Mouse (Mus musculus) kidney, postnatal 36 days (tissue): ENCODE results near the gene Tbxas1.

Experiments
- DNase-seq, 2 experiments: peaks; one replicate each; pipeline ENCODE4 v3.0.0; 2021 to 2022; ENCODE audit warnings: mixed read lengths in 2 of 2

Tbxas1 gene

GRCm38 (mm10) chr6:38961427-38962033, 86.3 kb downstream of the Tbxas1 start:
- no peak for DNase-seq

GRCm38 (mm10) chr6:38966839-38967238, 91.6 kb downstream of the Tbxas1 start:
- DNase-seq = no peak

DNA sequence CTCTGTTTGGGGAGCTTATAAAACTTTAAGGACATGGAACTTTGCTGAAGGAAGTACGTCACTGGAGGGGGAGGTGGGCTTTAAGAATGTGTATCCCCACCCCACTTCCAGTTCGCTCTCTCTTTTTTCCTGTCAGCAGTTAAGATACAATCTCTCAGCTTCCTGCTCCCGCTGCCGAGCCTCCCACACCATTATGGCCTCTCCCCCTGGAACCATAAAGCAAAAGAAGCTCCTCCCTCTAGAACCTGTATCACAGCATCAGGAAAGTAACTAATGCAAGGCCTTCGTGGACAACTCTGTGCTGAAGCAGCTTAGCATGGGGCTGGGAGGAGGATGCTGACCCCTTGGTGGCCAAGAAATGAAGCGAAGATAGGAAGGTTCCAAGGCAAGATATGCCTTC, 92.1 kb downstream of the Tbxas1 start:
- DNase-seq = no peak

DNA sequence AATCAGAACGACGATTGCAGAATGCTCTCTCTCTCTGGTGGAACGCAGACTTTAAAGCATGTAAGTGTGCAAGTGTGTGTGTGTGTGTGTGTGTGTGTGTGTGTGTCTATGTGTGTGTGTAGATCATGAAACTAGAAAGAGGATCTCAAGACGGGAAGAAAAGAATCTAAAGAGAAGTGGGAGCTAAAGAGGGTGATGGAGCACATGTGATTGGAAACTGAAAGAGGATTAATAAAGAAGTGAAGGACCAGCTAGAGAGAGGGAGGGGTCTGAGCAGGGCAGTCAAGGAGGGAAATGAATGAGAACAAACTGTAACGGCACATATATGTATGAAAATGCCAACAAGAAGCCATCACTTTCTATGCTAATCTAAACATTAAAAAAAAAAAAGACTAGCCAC, 92.8 kb downstream of the Tbxas1 start:
- no peak for DNase-seq

- no peak for DNase-seq
Observed at GRCm38 (mm10) chr6:38969944-38970740, 94.9 kb downstream of the Tbxas1 start.

- no peak for DNase-seq
Observed at GRCm38 (mm10) chr6:38970759-38971158, 95.6 kb downstream of the Tbxas1 start.

GRCm38 (mm10) chr6:38972826-38973225, 97.6 kb downstream of the Tbxas1 start:
- peak in 1 of 2 experiments; percentile 40 for DNase-seq

DNA sequence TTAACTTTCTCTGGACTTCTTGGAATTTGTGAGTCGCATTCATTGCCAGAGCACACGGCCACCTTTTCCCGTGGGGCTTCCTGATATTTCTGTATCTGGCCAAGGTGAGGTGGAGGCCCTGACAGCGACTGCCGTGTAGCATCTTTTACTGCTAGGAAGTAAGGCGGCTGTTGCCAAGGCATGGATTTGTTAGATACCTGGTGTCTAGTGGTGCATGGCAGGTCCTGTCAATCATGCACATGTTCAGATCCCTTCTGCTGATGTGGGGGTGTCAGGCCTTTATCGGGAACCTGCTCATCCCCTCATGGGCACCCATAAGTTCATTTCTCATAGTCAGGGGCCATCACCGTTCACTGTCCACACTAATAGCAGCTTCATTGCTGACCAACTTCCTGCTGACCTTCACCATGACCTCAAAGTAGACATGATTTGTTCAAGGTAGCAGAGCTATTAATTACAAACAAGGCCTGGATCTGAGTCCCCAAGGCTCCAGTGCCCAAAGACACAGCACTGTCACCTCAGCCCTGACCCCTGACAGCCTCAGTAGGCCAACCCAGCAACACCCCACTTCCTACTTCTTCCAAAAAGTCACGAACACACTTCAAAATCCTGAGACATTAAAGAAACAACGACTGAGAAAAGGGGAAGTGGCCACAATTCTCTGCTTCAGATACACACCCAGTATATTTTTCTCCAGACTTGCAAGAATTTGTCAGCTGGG, 98.4 kb downstream of the Tbxas1 start:
- peak; percentile 38 to 53 for DNase-seq

DNA sequence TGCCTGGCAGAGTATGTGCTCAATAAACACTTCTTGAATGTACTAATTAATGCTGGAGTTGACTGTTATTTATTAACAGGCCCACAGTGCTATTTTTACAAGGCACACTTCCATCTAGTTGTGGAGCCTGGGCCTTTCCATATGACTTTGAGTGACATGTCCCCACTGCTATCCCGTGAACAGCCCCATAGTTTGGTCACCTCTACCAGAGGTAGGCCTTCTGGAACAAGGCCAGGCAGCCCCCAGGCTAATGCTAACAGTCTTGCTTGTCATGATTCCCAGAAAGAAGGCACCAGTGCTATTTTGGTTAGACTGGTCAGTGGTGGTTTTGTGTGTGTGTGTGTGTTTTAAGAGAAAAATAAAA, 98.9 kb downstream of the Tbxas1 start:
- peak; percentile 81 to 84 for DNase-seq

DNA sequence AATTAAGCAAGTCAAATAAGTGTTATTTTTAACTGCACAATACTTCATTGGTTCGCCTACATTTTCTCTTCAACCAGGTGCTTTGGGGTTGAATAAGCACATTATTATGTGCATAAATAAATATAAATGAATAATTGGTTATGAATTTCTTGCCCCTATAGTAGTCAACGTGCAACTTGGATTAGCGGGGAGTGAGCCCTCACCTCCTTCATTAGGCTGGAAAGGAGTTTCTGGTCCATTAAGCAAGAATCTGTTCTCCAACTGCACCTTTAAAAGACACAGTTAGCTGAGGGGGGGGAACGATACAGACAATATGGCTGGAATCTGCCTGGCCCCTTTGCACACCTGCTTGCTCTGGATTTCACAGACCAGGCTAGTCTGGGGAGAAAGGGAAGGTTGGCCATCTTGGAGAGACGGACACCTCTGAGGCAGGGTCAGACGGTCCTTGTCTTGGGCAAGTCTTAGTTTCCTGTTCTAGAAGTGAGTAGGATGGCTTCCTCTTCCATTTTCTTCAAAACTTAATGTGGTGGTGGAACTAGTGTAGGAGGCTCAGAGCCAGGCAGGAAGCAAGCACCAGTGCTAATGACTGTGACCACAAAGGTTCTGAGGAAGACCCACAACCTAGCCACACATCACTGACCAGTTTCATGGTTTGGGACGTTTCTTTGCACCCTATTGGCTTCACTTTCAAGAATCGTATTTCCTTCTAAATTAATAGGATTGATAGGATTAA, 99.5 kb downstream of the Tbxas1 start:
- DNase-seq = no peak

DNA sequence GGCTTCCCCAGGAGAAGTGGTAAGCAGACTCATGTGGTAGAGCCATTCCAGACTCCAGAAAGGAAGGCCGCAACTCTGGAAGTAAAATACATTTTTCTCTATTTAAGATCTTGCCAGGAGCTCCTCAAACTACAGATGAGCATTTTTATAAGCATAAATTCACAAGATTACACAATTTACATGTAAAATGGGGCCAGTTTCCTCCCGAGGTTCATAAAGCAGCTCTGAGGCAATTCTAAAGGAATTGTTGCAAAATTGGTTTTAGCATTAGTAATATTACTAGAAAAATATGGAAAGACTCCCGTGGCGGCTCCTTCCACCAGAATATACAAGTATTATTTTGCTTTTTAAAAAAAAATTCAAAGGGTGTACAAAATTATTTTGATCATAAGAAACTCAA, 100.7 kb downstream of the Tbxas1 start:
- DNase-seq = no peak

DNA sequence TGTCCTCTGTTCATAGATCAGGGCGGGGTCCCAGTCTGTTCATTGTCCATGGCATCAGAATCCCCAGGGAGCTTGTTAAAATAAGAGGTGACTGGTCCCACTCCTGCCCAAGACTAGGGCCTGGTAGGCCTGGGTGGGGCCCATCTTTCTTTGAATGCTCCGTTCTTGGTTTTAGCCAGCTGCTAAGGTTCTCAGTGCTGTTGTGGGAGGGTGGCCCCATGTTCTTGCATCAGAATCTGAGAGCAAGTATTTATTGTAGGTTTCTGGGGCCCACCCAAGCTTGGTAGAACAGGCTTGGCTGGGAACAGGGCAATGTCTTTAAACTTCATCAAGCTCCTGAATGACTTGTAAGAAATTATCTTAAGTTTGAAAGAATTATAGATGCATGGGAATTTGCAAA, 101.2 kb downstream of the Tbxas1 start:
- DNase-seq = no peak

DNA sequence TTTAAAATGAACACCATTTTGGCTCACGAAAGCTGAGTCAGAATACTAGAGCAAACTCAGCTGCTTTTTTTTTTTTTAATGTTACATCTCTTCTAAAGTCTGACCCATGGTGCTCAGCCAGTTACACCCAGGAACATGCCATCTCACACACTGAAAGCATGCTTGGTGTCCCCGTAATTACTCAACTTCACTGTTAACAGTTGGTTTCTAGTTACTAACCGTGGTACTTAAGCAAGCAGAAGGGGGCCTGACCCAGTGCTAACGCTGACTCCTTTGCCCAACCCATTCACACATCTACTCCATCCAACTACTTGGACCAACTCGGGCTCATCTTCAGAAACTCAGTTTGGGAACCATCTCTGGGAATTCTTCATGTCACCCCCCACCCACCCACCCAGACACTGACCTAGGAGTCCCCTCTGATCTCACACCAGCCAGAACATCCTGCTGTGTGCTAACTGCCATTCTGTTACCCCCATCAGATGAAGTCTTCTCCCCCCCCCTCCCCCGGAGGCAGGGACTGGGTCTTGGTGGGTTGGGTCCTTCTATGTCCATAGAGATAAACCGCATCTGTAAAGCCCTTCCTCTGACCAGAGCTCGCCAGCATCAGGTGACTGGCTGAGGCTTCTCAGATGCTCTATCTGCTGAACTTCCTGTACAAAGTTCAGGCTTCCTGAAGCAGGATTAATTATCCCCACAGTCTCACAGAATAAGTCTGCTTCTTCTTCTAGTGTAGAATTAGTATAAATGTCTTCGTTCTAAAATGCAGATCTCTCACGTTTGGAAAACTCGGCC, 105.9 kb downstream of the Tbxas1 start:
- peak; percentile 70 to 82 for DNase-seq

- DNase-seq = no peak
Observed at GRCm38 (mm10) chr6:38982071-38982470, 106.9 kb downstream of the Tbxas1 start.

- no peak for DNase-seq
Observed at GRCm38 (mm10) chr6:38982656-38983055, 107.5 kb downstream of the Tbxas1 start.

DNA sequence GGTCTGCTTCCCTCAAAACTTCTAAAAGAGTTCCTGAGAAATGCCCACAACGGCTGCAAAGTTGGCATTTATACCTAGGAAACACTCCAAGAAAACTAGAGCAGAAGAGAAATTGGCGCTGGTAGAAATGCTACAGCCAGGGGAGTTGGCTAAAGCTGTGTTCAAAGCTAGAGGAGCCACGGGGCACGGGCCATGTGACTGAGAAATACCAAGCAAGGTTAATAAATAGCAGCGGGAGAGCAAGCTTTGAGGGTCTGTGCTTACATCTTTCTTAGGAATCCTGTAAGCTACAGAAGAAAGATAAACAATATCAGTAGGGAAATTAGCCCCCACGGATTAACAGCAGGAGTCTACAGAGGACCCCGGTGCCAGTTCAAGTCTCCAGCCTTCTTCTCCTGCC, 107.9 kb downstream of the Tbxas1 start:
- DNase-seq = peak; percentile 77 to 81

DNA sequence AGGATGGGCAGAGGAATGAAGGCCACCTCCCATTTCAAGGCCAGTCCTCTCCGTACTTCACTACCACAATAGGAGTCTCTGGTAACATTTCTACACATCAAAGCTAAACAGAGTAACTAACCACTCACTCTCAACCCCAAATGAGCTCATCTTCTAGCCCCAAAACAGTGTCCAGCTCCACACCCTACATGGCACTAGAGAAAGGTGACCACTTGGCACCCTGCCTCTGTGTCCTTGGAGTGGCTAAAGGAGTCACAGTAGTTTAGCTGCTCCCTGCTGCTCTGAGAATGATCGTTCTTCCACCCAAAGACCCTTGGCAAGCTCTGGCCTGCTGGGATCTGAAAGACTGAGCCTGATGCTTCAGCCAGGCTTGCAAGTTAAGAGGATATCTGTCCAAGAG, 109.4 kb downstream of the Tbxas1 start:
- DNase-seq = peak in 1 of 2 experiments; percentile 51

- DNase-seq = no peak
Observed at GRCm38 (mm10) chr6:38986641-38987040, 111.4 kb downstream of the Tbxas1 start.

DNA sequence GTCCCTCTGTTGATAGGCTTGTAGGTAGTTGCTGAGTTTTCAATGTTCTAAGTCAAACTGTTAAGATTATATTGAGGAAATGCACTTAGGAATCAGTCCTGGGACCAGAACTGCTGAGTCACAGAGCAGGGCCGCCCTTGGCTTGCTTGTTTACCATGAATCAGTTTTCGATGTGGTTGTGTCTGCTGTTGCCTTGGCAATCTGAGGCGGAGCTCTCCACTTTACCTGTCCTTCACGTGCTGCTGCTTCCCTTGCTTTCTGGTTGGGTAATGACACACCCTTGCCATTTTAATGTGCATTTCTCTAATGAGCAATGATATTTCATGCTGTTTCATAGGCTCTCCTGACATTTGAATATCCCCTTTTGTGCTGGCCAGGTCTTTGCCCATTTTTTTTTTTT, 116.8 kb downstream of the Tbxas1 start:
- DNase-seq = peak; percentile 41 to 52

GRCm38 (mm10) chr6:38995774-38996173, 120.6 kb downstream of the Tbxas1 start:
- DNase-seq = no peak

GRCm38 (mm10) chr6:38997838-38998237, 122.6 kb downstream of the Tbxas1 start:
- DNase-seq = no peak

GRCm38 (mm10) chr6:39003126-39003525, 127.9 kb downstream of the Tbxas1 start:
- peak; percentile 37 to 62 for DNase-seq
